Mouse (Mus musculus): ENCODE measurements at regions not wholly inside any gene's neighbourhood (a gene's known extent, or its start where the extent isn't known, plus 50 kb on each side); places are given as distances from the start of the nearest gene placed in this dataset.

GRCm38 (mm10) chr19:37497161-37497560 is 53.1 kb upstream of the Exoc6 start:
- no peak for TF ChIP-seq POLR2A (IDR thresholded peaks at IDR 0.05; ENCODE audit: insufficient read depth, low read length)
- no peak for TF ChIP-seq CTCF (IDR thresholded peaks at IDR 0.05; ENCODE audit: low read depth, low read length)
- TF ChIP-seq EP300 (IDR thresholded peaks at IDR 0.05; ENCODE audit: insufficient read depth, low read depth, low read length) = no peak

Data from ES-Bruce4 (cell line).